Mouse (Mus musculus) bone marrow macrophage, adult 2 months (primary cell): ENCODE measurements around the gene Tacr2.

Experiments used
- CTCF ChIP-seq: IDR thresholded peaks from 2 replicates; pipeline ENCODE4 v1.5.1; 2012; ENCODE audit warnings: low read depth, mild to moderate bottlenecking, low read length, moderate library complexity
- POLR2A ChIP-seq: IDR thresholded peaks from 2 replicates; pipeline ENCODE4 v1.6.1; 2012; ENCODE audit warnings: mild to moderate bottlenecking, low read depth, low read length, borderline replicate concordance

- TF ChIP-seq CTCF (no peak), POLR2A (no peak)
Measured at GRCm38 (mm10) chr10:62282782-62283181, 30.5 kb downstream of the Tacr2 start.
